Mouse (Mus musculus) urinary bladder, postnatal 14 days (tissue): ENCODE measurements at regions not wholly inside any gene's neighbourhood (a gene's known extent, or its start where the extent isn't known, plus 50 kb on each side); places are given as distances from the start of the nearest gene placed in this dataset.
"Not testable (repeated sequence)": the region's sequence is repeated elsewhere in the genome, so short reads cannot be mapped to it uniquely, and the experiment has no call there.

Source experiments
- DNase-seq: peaks from one replicate; pipeline ENCODE4 v3.0.0; 2021; ENCODE audit warnings: low spot score

DNA sequence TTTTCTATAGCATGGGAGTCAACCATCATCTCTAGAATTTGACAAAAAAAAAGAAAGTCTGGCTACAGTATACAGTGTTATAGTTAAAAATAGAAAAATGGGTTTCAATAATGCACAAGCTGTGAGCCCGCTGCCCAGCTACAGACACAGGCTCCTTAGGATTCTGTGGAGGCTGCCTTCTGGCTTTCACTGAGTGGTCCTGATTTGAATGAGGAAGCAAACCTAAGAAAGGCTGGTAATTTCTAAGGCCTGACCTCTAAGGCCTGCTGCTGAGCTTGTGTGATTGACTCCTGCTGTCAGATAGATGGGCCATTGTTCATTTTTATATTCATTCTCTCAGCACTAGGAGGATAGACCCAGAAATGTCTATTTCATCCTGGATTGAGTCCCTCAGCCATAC lies 67.7 kb downstream of the Alg10b start:
- DNase-seq: no peak

GRCm38 (mm10) chr15:90294353-90294922 lies 70.3 kb downstream of the Alg10b start:
- no peak for DNase-seq

DNA sequence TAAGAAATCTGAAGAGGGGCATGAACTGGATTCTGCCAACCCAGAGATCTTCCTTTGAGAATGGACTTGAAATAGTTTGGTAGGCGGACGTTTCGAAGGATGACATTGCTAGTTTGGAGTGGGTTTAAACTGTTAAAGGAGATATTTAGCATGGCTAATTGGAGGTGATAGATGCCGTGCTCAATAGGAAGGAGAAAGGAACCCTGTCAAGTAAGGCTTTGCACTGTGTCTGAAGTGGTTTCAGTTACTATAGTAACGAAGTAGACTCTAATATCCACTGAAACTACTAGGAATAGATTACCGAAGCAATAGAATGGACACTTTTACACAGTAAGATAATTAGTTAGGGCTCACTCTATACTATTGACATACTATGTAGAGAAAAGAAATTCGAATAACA lies 74.5 kb downstream of the Alg10b start:
- DNase-seq: no peak

GRCm38 (mm10) chr15:90303393-90303792 lies 79.3 kb downstream of the Alg10b start:
- no peak for DNase-seq

DNA sequence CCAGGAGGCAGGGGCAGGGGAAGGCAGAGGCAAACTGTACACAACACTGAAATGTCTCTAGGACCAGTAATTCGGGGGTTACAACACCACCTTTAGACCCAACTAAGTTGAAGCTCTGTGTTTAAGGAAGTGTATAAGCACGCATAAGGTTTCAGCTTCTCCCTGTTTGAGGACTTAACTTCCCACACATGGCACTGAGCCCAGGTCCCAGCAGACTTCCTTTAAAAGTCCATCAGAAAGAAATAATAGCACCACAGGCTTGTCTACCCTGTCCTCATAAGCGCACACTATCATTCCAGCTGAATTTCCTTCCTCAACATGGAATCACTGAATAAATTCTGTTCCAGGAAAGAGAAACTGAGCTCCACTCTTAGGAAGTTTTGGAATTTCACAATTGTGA lies 80.9 kb downstream of the Alg10b start:
- no peak for DNase-seq

- no peak for DNase-seq
These were observed 82.8 kb downstream of the Alg10b start for GRCm38 (mm10) chr15:90306866-90307265.

DNA sequence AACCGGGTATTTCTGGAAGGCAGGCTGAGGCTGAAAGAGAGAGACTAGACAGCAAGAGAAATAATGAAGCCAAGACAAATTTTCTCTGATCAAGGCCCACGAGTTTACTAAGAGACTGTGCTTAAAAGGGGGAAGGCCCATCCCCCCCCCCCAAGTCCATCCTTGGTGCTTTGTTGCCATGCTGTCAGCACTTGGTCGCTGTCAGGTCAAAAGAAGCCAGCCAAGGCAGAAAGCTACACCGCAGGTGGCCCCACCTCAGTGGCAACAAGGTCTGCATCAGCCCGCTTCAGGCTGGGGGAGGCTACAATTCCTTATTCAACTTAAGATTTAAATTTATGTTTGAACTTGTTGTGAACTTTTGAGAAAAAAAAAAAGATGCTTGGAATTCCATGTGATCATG lies 84.3 kb downstream of the Alg10b start:
- DNase-seq: not testable (repeated sequence)

DNA sequence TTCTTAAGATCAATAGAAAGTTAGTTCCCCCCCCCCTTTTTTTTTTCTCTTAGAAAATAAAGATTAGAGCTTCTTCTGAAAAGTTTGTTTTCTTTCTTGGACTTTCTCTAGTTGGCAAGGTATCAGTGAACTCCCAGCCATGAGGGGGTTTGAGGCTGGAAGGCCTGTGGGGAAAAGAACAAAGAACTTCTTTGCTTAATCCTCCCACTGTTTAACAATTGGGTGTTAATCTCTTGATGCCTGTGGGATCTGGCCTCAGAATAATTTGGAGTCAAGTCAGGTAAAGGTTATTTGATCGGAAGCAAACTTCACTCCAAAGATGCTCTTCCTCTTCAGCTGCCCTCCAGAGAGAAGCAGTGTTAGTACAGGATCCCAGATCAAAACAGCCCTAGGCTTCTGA lies 84.8 kb downstream of the Alg10b start:
- no peak for DNase-seq

DNA sequence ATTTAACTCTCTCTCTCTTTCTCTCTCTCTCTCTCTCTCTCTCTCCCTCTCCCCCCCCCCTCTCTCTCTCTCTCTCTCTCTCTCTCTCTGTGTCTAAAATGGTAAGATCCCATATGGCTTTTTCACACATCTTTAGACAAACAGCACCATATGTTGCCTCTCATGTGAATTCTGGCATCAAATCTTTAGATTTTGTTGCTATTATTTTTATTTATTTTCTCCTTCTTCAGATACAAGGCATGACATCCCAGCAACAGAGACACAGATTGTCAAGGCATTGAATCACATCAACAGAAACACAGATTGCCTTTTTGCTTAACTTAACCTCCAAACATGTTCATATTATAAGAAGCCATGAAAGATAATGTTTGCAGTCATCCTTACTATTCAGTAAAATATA lies 85.6 kb downstream of the Alg10b start:
- no peak for DNase-seq

- DNase-seq: no peak
These were observed 97.7 kb downstream of the Alg10b start for GRCm38 (mm10) chr15:90321774-90322173.

DNA sequence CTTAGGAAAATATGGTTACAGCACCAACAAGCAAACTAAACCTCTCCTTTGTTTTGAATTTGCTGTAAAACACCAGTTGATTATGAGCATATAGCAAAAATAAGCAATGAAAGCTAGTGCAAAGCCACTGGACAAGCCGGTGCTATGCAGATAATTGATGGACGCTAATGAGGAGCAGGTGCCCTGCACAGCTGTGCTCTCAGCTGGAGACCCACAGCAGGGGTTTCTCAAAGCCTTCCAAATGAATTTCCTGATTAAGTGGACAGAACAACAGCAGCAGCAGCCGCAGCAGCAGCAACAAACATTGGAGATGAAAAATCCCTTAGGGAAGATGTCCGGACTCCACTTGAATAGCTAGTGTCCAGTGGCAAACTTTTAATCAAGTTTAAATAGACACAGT lies 109.2 kb downstream of the Alg10b start:
- DNase-seq: no peak

DNA sequence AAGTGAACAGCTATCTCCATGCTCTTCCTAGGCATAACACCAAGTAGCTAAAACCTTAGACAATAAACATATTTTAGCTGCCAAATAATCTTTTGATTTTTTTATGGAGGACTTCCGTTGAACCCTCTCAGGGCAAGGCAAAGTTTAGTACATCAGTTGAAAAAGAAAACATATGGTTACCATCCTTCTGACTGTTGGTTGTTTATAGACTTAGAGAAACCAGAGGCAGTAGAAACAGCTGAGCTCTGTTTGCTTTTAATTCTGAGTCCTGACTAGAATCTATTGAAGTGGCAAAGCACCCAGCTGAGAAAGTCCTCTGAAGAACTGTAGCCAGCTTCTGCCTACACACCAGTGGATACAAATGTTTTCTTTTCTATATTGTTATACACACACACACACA lies 109.7 kb downstream of the Alg10b start:
- DNase-seq: no peak

GRCm38 (mm10) chr15:90334406-90334805 lies 110.3 kb downstream of the Alg10b start:
- DNase-seq: no peak

DNA sequence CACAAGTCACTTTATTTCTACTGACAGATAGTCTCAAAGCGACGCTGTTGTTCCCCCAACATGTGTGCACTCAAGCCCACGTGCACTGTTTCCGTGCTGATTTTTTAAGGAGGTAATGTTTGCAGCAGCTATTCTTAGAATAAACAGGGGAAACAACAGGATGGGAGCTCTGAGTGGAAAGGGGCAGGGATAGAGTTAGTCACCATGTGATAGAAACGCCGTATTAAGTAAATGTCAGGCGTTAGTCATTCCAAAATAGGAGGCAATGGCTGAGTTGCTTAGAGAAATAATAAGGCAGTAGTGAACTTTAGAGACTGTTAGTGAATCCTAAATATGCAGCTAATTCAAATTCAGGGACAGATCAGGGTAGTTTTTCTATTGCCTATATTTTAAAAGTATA lies 111.4 kb downstream of the Alg10b start:
- no peak for DNase-seq

DNA sequence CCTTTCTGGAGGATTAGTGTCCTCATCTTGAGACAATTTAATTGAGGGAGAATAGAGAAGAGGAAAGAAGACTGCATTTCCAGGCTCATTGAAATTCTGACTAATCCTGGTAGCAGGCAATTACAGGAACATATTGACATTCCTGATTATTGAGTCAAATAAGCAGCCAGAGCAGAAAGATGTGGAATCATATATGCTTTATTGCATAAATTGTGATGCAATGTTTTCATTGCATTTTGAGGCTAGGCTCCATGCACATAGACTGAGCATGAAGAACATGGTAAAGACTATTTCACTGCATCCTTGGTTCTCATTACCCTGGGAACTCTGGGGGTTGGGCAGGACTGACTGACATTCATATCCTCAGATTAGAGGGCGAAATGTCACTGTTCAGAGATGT lies 116.0 kb downstream of the Alg10b start:
- no peak for DNase-seq

- DNase-seq: no peak
These were observed 117.2 kb downstream of the Alg10b start for GRCm38 (mm10) chr15:90341261-90341660.

GRCm38 (mm10) chr15:90343771-90344170 lies 119.7 kb downstream of the Alg10b start:
- DNase-seq: no peak

GRCm38 (mm10) chr15:90344956-90345355 lies 120.8 kb downstream of the Alg10b start:
- DNase-seq: no peak

DNA sequence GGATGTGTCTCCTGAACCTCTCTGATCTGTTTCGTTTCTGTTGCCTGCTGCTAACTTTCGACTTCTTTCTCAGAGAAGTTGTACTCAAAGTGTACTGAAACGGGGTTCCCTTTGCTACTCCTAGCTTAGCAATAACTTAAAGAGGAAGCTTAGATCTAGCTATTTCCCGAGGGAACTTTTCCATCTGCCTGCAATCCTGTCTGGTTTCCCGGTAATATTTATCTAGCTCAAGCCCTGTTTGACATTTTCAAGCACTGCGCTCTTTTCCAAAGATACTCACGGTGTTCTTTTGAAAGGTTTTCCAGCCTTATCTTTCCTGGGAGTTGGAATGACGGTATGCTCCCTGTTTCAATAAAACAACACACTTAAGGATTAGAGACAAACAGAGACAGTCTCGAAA lies 122.1 kb downstream of the Alg10b start:
- DNase-seq: no peak

- no peak for DNase-seq
These were observed 122.6 kb downstream of the Alg10b start for GRCm38 (mm10) chr15:90346757-90347156.

GRCm38 (mm10) chr15:90351898-90352297 lies 127.8 kb downstream of the Alg10b start:
- DNase-seq: no peak

- no peak for DNase-seq
These were observed 141.5 kb downstream of the Alg10b start for GRCm38 (mm10) chr15:90365656-90366055.

DNA sequence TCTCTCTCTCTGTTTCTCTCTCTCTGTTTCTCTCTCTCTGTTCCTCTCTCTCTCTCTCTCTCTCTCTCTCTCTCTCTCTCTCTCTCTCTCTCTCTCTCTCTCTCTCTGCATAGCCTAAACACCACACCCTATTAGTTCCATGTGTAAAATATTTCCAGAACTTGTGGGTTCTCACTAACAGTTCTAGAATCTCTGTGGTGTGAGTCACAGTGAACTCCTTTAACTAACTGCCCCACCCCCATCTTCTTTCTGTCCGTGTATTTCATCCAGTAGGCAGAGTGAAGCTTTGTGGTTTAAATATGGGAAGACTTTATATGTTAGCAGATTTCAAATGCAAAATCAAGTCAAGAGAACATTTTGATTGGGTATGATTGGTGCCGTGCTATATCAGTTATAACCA lies 153.8 kb downstream of the Alg10b start:
- DNase-seq: no peak

- DNase-seq: no peak
These were observed 172.8 kb downstream of the Alg10b start for GRCm38 (mm10) chr15:90396961-90397360.
